Mouse (Mus musculus) olfactory bulb, adult 2 months (tissue): ENCODE results near the gene Acsm1. TPM values are rescaled to one million over a fixed set of nuclear protein-coding genes. Genes with fewer than 3 reads are reported as not detected.

ENCODE experiments used
- H3K27ac ChIP-seq: fragments of 200-500 bp; 2 replicates; pipeline ENCODE4 v1.5.1; 2012; ENCODE audit warnings: low read depth, low read length; ENCODE audit not compliant: insufficient read depth
- H3K4me1 ChIP-seq: fragments of 200-500 bp; 2 replicates; pipeline ENCODE4 v1.6.1; 2012; ENCODE audit warnings: low read length; ENCODE audit not compliant: control insufficient read depth, insufficient read depth
- H3K4me3 ChIP-seq: fragments of 200-500 bp; 2 replicates; pipeline ENCODE4 v1.5.1; 2012; ENCODE audit warnings: mild to moderate bottlenecking, low read depth, low read length, moderate library complexity; ENCODE audit not compliant: insufficient read depth
- CTCF ChIP-seq: fragments of 200-500 bp; IDR thresholded peaks from 2 replicates; pipeline ENCODE4 v1.5.1; 2012; ENCODE audit warnings: low read depth, mild to moderate bottlenecking, low read length, moderate library complexity; ENCODE audit not compliant: insufficient read depth
- POLR2A ChIP-seq: fragments of 200-500 bp; IDR thresholded peaks from 2 replicates; pipeline ENCODE4 v1.6.1; 2012; ENCODE audit warnings: mild to moderate bottlenecking, low read depth, low read length, moderate library complexity; ENCODE audit not compliant: insufficient read depth
- WGBS: fragments of 180-500 bp; shearing (Covaris S2); methylation state at CpG from one replicate; pipeline ENCODE4 v1.1.7; 2018; 5-methylcytosine and 5-hydroxymethylcytosine counted together
- polyA plus RNA-seq: library from polyadenylated mRNA; stranded (reverse); fragments of >200 nt; gene quantifications from 2 replicates; pipeline ENCODE4 v1.2.4, GENCODE M21; 2012; ENCODE audit warnings: low replicate concordance; ENCODE audit not compliant: missing spikeins, insufficient read depth, insufficient read length

Gene Acsm1
- polyA plus RNA-seq, 1 experiment = not detected

GRCm38 (mm10) chr7:119601954-119602317, 4.9 kb upstream of the Acsm1 start:
- Histone ChIP-seq H3K27ac (no peak overlapping the region), H3K4me3 (no peak overlapping the region), H3K4me1 (no peaks in the 10 kb centered on the region)
- TF ChIP-seq POLR2A (no peak), CTCF (no peak)
- WGBS = 85% methylated on average over 1 of the region's 1 CpGs

GRCm38 (mm10) chr7:119604903-119605483, 1.8 kb upstream of the Acsm1 start:
- H3K4me1 ChIP-seq = no peaks in the 10 kb centered on the region
- no peak overlapping the region for H3K27ac ChIP-seq
- WGBS = 77% methylated on average over 2 of the region's 2 CpGs
- TF ChIP-seq CTCF = no peak
- TF ChIP-seq POLR2A = no peak
- no peak overlapping the region for H3K4me3 ChIP-seq

GRCm38 (mm10) chr7:119605926-119606663, 731 bp upstream of the Acsm1 start:
- WGBS = 72% methylated on average over 9 of the region's 9 CpGs
- no peak for TF ChIP-seq CTCF
- TF ChIP-seq POLR2A = no peak
- Histone ChIP-seq H3K4me3 (no peak overlapping the region), H3K4me1 (no peaks in the 10 kb centered on the region), H3K27ac (no peak overlapping the region)

- Histone ChIP-seq H3K4me1 (no peaks in the 10 kb centered on the region), H3K27ac (no peak overlapping the region), H3K4me3 (no peak overlapping the region)
- WGBS = 81% methylated on average over 9 of the region's 9 CpGs
- no peak for TF ChIP-seq POLR2A
- TF ChIP-seq CTCF = no peak
Measured at GRCm38 (mm10) chr7:119607796-119608515, 1.1 kb downstream of the Acsm1 start.

GRCm38 (mm10) chr7:119616531-119616930, 9.7 kb downstream of the Acsm1 start:
- 71% methylated on average over 1 of the region's 1 CpGs for WGBS
- no peak for TF ChIP-seq POLR2A
- no peaks in the 10 kb centered on the region for H3K4me1 ChIP-seq
- no peak overlapping the region for H3K4me3 ChIP-seq
- no peak overlapping the region for H3K27ac ChIP-seq

GRCm38 (mm10) chr7:119617593-119617992, 10.8 kb downstream of the Acsm1 start:
- WGBS = 94% methylated on average over 6 of the region's 6 CpGs
- Histone ChIP-seq H3K4me1 (no peaks in the 10 kb centered on the region), H3K27ac (no peak overlapping the region), H3K4me3 (no peak overlapping the region)
- TF ChIP-seq CTCF (no peak), POLR2A (no peak)

- H3K4me3 ChIP-seq = no peak overlapping the region
- H3K4me1 ChIP-seq = no peaks in the 10 kb centered on the region
- 68% methylated on average over 4 of the region's 4 CpGs for WGBS
- TF ChIP-seq POLR2A (no peak), CTCF (no peak)
- H3K27ac ChIP-seq = no peak overlapping the region
Measured at GRCm38 (mm10) chr7:119618209-119618935, 11.5 kb downstream of the Acsm1 start.

GRCm38 (mm10) chr7:119620157-119620556, 13.3 kb downstream of the Acsm1 start:
- TF ChIP-seq POLR2A (no peak), CTCF (no peak)
- Histone ChIP-seq H3K27ac (no peak overlapping the region), H3K4me1 (no peaks in the 10 kb centered on the region), H3K4me3 (no peak overlapping the region)

- no peak overlapping the region for H3K27ac ChIP-seq
- H3K4me3 ChIP-seq = no peak overlapping the region
- TF ChIP-seq POLR2A (no peak), CTCF (no peak)
- no peaks in the 10 kb centered on the region for H3K4me1 ChIP-seq
Measured at GRCm38 (mm10) chr7:119638773-119639172, 31.9 kb downstream of the Acsm1 start.
